26 mouse cellular contexts compared by ENCODE assay signal in the genomic region with DNA sequence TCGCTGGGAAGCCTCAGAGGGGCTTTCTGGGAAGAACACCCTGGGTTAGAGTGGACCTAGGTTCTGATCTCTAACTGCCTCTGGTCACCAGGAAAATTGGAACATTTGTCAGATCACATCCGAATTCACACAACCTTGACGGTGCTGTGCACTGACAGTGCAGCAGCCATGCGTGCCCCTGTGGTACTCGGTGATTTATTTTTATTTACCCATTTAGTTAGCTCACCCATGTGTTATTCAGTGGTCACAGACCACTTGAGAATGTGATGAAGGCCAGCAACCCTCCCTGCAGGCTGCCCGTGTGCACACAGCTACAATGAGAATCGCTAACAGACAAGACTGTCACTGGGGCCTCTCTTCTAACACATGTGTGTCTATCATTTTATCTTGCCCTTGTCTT.
DNase-seq lines count a peak whose midpoint lies in the region; ATAC-seq and TF ChIP-seq lines count a peak whose summit lies in the region.
"Had no signal": no experiment of that assay in that cellular context is flagged by ENCODE, and none has a peak within 500 bp of the region (broad histone marks: within the 10 kb centered on the region; RNA-seq: fewer than 3 reads in every experiment).

No protein-coding gene starts in this region.

- H3K4me2 ChIP-seq in hindbrain, embryonic 11.5 days (replicated peaks; ENCODE audit: low read depth, low read length): no peak overlapping the region
- no peak overlapping the region for H3K4me2 ChIP-seq in kidney, embryonic 15.5 days
- no peak overlapping the region for H3K4me2 ChIP-seq in neural tube, embryonic 14.5 days (ENCODE audit: low read depth, low read length)
- H3K4me2 ChIP-seq in neural tube, embryonic 15.5 days: no peak overlapping the region
- H3K4me2 ChIP-seq: embryonic facial prominence, embryonic 13.5 days; heart, embryonic 13.5 days had no signal

- H3K4me1 ChIP-seq in hindbrain, embryonic 11.5 days (replicated peaks; ENCODE audit: control insufficient read depth, insufficient read depth, low read length): peaks cover 2% of the 10 kb centered on the region; the same call in 1 of the 2 replicates
- peaks cover 7% of the 10 kb centered on the region for H3K4me1 ChIP-seq in hindbrain, embryonic 10.5 days (replicated peaks)
- H3K4me1 ChIP-seq in kidney, embryonic 15.5 days: peaks cover 7% of the 10 kb centered on the region; the same call in 1 of the 2 replicates
- H3K4me1 ChIP-seq in kidney, adult 2 months (ENCODE audit: control insufficient read depth, insufficient read depth, low read length): no peaks in the 10 kb centered on the region
- no peaks in the 10 kb centered on the region for H3K4me1 ChIP-seq in neural tube, embryonic 14.5 days (ENCODE audit: control insufficient read depth, insufficient read depth, low read length)
- H3K4me1 ChIP-seq in neural tube, embryonic 15.5 days: peaks cover 5% of the 10 kb centered on the region; the same call in 1 of the 2 replicates
- H3K4me1 ChIP-seq: embryonic facial prominence, embryonic 13.5 days had no signal

- no peak overlapping the region for H3K4me3 ChIP-seq in hindbrain, embryonic 11.5 days (ENCODE audit: low read depth, low read length)
- H3K4me3 ChIP-seq in hindbrain, embryonic 10.5 days: no peak overlapping the region
- no peak overlapping the region for H3K4me3 ChIP-seq in kidney, embryonic 15.5 days (replicated peaks)
- no peak overlapping the region for H3K4me3 ChIP-seq in kidney, adult 2 months (ENCODE audit: insufficient read depth, low read depth, low read length)
- no peak overlapping the region for H3K4me3 ChIP-seq in neural tube, embryonic 14.5 days (ENCODE audit: low read depth, low read length)
- no peak overlapping the region for H3K4me3 ChIP-seq in neural tube, embryonic 15.5 days (replicated peaks)
- H3K4me3 ChIP-seq: embryonic facial prominence, embryonic 13.5 days; erythroblast, embryonic 14.5 days; heart, adult 2 months; heart, embryonic 10.5 days; heart, embryonic 13.5 days had no signal

- H3K9ac ChIP-seq in hindbrain, embryonic 11.5 days (ENCODE audit: low read depth, low read length): no peak overlapping the region
- H3K9ac ChIP-seq in kidney, embryonic 15.5 days: no peak overlapping the region
- H3K9ac ChIP-seq in neural tube, embryonic 14.5 days (replicated peaks; ENCODE audit: low read depth, low read length): no peak overlapping the region
- no peak overlapping the region for H3K9ac ChIP-seq in neural tube, embryonic 15.5 days (replicated peaks)
- H3K9ac ChIP-seq: embryonic facial prominence, embryonic 13.5 days; heart, embryonic 13.5 days had no signal

- WGBS in hindbrain, embryonic 11.5 days: 74% methylated on average over 7 of the region's 7 CpGs
- WGBS in hindbrain, embryonic 10.5 days: 83% methylated on average over 7 of the region's 7 CpGs
- WGBS in kidney, embryonic 15.5 days: 49% methylated on average over 7 of the region's 7 CpGs
- 38% methylated on average over 7 of the region's 7 CpGs for WGBS in kidney, adult 2 months
- 52% methylated on average over 7 of the region's 7 CpGs for WGBS in neural tube, embryonic 14.5 days
- WGBS in neural tube, embryonic 15.5 days: 54% methylated on average over 7 of the region's 7 CpGs

- H3K36me3 ChIP-seq in hindbrain, embryonic 11.5 days (ENCODE audit: control insufficient read depth, insufficient read depth, low read length): no peaks in the 10 kb centered on the region
- no peaks in the 10 kb centered on the region for H3K36me3 ChIP-seq in hindbrain, embryonic 10.5 days
- no peaks in the 10 kb centered on the region for H3K36me3 ChIP-seq in kidney, embryonic 15.5 days
- no peaks in the 10 kb centered on the region for H3K36me3 ChIP-seq in kidney, adult 2 months (ENCODE audit: control insufficient read depth, insufficient read depth, low read length)
- H3K36me3 ChIP-seq in neural tube, embryonic 14.5 days (ENCODE audit: control insufficient read depth, insufficient read depth, low read length): no peaks in the 10 kb centered on the region
- H3K36me3 ChIP-seq in neural tube, embryonic 15.5 days: no peaks in the 10 kb centered on the region
- H3K36me3 ChIP-seq: embryonic facial prominence, embryonic 13.5 days; heart, embryonic 10.5 days; heart, embryonic 13.5 days had no signal

- no peak for TF ChIP-seq POLR2A in kidney, adult 2 months (IDR thresholded peaks at IDR 0.05; ENCODE audit: low read depth, low read length)

- H3K27me3 ChIP-seq in hindbrain, embryonic 11.5 days (ENCODE audit: control insufficient read depth, insufficient read depth, low read length): no peaks in the 10 kb centered on the region
- H3K27me3 ChIP-seq in hindbrain, embryonic 10.5 days (ENCODE audit: insufficient read depth, poor library complexity, severe bottlenecking): no peaks in the 10 kb centered on the region
- no peaks in the 10 kb centered on the region for H3K27me3 ChIP-seq in kidney, embryonic 15.5 days
- no peaks in the 10 kb centered on the region for H3K27me3 ChIP-seq in kidney, adult 2 months (replicated peaks; ENCODE audit: control insufficient read depth, insufficient read depth, low read length)
- H3K27me3 ChIP-seq in neural tube, embryonic 14.5 days (ENCODE audit: control insufficient read depth, insufficient read depth, low read length): no peaks in the 10 kb centered on the region
- no peaks in the 10 kb centered on the region for H3K27me3 ChIP-seq in neural tube, embryonic 15.5 days (replicated peaks)
- H3K27me3 ChIP-seq: embryonic facial prominence, embryonic 13.5 days; heart, embryonic 13.5 days had no signal

- no peak for TF ChIP-seq CTCF in kidney, adult 2 months (conservative IDR thresholded peaks at IDR 0.05; ENCODE audit: insufficient read depth, insufficient read length, low read depth, low read length)

- H3K9me3 ChIP-seq in hindbrain, embryonic 11.5 days (ENCODE audit: control insufficient read depth, low read length): no peaks in the 10 kb centered on the region
- H3K9me3 ChIP-seq in hindbrain, embryonic 10.5 days: no peaks in the 10 kb centered on the region
- H3K9me3 ChIP-seq in kidney, embryonic 15.5 days (replicated peaks): no peaks in the 10 kb centered on the region
- H3K9me3 ChIP-seq in neural tube, embryonic 14.5 days (ENCODE audit: control insufficient read depth, low read length): no peaks in the 10 kb centered on the region
- H3K9me3 ChIP-seq in neural tube, embryonic 15.5 days (replicated peaks): no peaks in the 10 kb centered on the region
- H3K9me3 ChIP-seq: embryonic facial prominence, embryonic 13.5 days; heart, embryonic 10.5 days; heart, embryonic 13.5 days had no signal

- peak; percentile 23; the same call in 1 of the 2 replicates for ATAC-seq in hindbrain, embryonic 11.5 days (ENCODE audit: low FRiP score)
- 0 out of 2 replicates have a peak, but pooled peaks have one; percentile 25 for ATAC-seq in kidney, embryonic 15.5 days (replicated peaks; ENCODE audit: low FRiP score)
- ATAC-seq in neural tube, embryonic 14.5 days (ENCODE audit: low read depth): peak; percentile 31; the same call in 1 of the 2 replicates
- peak; percentile 35; the same call in 1 of the 2 replicates for ATAC-seq in neural tube, embryonic 15.5 days (ENCODE audit: low FRiP score)
- ATAC-seq: CD4-positive, CD25-positive, alpha-beta regulatory T cell, adult 4 months; hindbrain, postnatal 0 days; inflammation-experienced regulatory T-cells, adult 6 months had no signal

- DNase-seq in hindbrain, embryonic 11.5 days (ENCODE audit: low spot score): no peak
- no peak for DNase-seq in hindbrain, embryonic 10.5 days (ENCODE audit: low spot score)
- DNase-seq in kidney, adult 2 months: no peak
- DNase-seq in testis, postnatal 14 days (ENCODE audit: low spot score): no peak
- DNase-seq in right cerebral cortex, postnatal 36 days (ENCODE audit: low spot score in 2 of 2): no peak
- DNase-seq: adrenal gland, adult 2 months; adrenal gland, postnatal 14 days; cerebellum, adult 11 months; cerebellum, adult 2 months; cerebellum, adult 9-11 months; cerebellum, postnatal 25 days; gastrocnemius, postnatal 10 days; gastrocnemius, postnatal 36 days; heart, adult 2 months; heart, postnatal 14 days; heart, postnatal 4 days had no signal

- H3K27ac ChIP-seq in hindbrain, embryonic 11.5 days (ENCODE audit: low read depth, low read length): no peak overlapping the region
- H3K27ac ChIP-seq in hindbrain, embryonic 10.5 days: no peak overlapping the region
- no peak overlapping the region for H3K27ac ChIP-seq in kidney, embryonic 15.5 days
- H3K27ac ChIP-seq in kidney, adult 2 months (ENCODE audit: insufficient read depth, low read depth, low read length): no peak overlapping the region
- H3K27ac ChIP-seq in neural tube, embryonic 14.5 days (ENCODE audit: low read depth, low read length): no peak overlapping the region
- no peak overlapping the region for H3K27ac ChIP-seq in neural tube, embryonic 15.5 days (replicated peaks)
- H3K27ac ChIP-seq: embryonic facial prominence, embryonic 13.5 days; heart, adult 2 months; heart, embryonic 10.5 days; heart, embryonic 13.5 days; hindbrain, postnatal 0 days had no signal
